Mouse (Mus musculus): ENCODE results near the gene Plcz1.

Gene Plcz1

GRCm38 (mm10) chr6:140041357-140041756 lies at the start of gene Plcz1:
Gene Plcz1, minus strand, starts transcription at chr6:140041457.
- DNase-seq (ENCODE audit: low spot score) = no peak

DNA sequence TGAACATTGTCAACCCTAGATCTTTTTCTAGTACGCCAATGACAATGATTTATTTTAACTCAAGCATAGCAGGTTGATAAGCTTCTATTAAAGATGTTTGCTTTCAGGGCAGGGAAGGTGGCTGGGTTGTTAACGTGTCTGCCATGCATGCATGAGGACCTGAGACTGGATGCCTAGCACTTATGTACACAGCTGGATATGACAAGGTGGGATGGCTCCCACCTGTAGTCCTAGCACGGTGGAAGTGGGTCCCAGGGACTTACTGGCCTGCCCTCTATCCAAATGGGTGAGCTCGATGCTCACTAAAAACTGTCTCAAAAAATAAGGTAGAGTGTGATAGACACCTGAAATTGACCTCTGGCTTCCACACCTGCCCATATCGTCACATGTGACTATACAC lies 48.6 kb upstream of the Plcz1 start:
- DNase-seq (ENCODE audit: low spot score) = no peak

DNA sequence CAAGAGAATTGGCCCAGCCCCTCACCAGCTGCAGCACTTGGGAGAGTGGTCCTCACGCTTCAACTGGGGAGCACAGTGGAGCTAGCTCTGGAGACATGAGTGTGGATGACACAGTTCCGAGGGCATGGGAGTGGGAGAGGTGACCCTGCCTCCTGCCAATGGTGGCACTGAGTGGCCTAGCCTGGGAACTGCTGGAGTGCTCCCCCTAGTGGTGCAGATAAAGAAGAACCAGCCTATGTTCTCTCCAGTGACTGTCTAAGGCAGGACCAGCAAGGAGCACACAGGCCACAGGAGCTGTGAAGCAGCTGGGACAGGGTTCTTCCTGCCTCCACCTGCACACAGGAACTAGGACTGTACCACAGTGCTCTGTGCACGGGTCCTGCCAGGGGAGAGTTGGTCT lies 40.5 kb upstream of the Plcz1 start:
- DNase-seq (ENCODE audit: low spot score) = no peak

- no peak for DNase-seq (ENCODE audit: low spot score)
Observed at GRCm38 (mm10) chr6:140080933-140081332, 39.7 kb upstream of the Plcz1 start.

- no peak for DNase-seq (ENCODE audit: low spot score)
Observed at GRCm38 (mm10) chr6:140069177-140069576, 27.9 kb upstream of the Plcz1 start.

GRCm38 (mm10) chr6:140054271-140054928 lies 13.1 kb upstream of the Plcz1 start:
- no peak for DNase-seq (ENCODE audit: low spot score)

DNA sequence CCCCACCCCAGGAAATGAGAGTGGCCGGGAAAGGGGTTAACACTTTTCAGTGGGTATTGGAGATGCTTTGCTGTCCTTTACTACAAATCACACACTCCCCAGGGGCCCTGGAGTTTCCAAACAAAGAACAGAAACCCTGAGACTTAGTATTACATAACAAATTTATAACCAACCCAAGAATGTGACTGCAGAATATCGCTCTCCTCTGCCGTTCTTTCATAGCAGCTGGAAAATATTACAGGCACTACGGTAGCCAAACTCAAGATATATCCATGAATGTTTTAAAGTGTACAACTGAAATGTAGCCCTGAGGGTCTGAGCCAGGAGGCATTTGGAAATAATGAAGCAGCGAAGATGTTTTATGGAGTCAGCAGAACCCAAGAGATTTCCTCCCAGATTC lies 10.2 kb upstream of the Plcz1 start:
- no peak for DNase-seq (ENCODE audit: low spot score)

DNA sequence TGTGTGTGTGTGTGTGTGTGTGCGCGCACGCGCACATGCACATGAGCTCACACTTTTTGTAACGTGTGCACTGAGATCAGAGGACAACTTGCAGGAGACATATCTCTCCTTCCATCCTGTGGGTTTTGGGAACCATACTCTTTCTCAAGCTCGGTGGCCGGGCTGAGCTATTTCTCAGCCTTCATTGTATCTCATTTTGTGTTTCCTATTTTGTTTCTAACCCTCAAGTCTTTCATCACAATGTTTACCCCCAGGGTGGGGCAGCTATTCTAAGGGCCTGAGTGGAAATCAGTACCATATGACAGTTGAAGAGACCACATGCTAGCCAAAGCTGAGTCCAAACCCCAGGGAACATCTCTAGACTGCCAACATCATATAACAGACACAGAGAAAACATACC lies 305 bp downstream of the Plcz1 start, which contains the start of gene Capza3:
Capza3 (plus strand) TSS at position 301 of the 400 bp plus-strand sequence.
- DNase-seq (ENCODE audit: low spot score) = no peak

DNA sequence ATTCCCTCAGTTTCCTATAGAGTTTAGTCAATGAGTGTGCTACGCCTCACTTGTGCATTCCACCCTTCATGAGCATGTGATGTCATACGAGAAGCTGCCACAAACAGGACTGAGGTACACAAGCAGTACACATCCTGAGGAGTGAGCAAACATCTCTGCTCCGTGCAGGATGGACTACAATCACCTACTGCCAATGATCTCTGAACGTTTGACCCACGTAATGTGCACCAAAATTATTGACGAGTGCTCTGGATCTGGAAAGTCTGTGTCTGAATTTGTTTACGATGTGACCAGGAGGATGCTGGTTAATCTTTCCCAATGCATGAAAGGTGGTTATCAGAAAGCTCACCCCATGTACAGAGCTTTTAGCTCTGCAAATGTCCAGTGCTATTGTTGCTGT lies 16.9 kb downstream of the Plcz1 start:
- DNase-seq (ENCODE audit: low spot score) = no peak

DNA sequence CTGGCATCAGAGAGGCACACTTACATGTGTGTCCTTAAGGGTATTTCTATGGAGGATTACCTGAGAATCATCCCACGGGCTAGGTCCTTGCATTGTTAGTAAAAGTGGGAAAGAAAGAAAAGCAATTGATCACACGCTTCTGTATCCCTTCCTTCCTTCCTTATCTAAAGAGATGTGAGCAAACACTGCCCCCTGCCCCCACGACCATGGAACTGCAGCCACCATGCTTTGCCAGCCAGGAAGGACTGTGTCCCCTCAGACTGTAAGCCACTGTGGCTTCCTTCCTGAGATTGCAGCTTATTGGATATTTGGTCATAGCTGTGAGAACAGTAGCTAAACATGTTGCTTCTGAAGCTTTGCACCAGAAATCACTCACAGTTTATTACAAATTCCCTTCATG lies 36.1 kb downstream of the Plcz1 start:
- DNase-seq (ENCODE audit: low spot score) = no peak

DNA sequence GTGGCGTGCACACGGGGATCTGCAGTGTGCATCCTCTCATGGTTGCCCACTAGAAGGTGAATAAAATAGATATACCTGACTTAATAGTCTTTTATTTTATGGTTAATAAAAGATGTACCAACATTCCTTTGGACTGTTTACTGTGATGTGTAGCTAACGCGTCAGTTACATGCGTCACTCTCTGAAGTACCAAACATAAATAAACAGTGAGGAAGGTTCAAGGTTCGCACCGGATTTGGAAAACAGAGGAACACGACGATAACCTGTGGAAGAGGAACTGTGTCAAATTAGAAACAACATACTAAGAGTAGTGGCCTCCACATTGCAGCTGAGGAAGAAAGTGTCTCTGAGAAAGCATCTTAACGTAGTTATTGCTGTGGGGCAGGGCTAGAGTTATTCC lies 51.7 kb downstream of the Plcz1 start:
- no peak for DNase-seq (ENCODE audit: low spot score)

- no peak for DNase-seq (ENCODE audit: low spot score)
Observed at GRCm38 (mm10) chr6:139989075-139989474, 52.2 kb downstream of the Plcz1 start.

- no peak for DNase-seq (ENCODE audit: low spot score)
Observed at GRCm38 (mm10) chr6:139986564-139986963, 54.7 kb downstream of the Plcz1 start.

DNA sequence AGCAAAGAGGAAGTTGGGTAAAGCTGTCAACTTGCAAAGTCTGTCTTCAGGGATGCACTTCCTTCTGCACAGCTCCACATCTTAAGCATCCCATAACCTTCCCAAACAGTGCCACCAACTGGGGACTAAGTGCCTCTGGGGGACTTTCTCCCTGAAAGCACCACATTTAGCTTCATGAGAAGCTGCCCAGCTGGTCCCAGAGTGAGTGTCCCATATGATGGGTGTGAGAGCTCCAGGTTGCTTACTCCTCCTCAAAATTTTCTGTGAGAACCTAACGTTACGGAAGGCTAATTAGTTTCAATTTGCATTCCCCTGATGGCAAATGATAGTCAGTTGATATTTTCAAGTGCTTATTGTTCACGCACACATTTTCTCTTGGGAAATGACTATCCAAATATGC lies 57.2 kb downstream of the Plcz1 start:
- DNase-seq (ENCODE audit: low spot score) = peak; percentile 19

DNA sequence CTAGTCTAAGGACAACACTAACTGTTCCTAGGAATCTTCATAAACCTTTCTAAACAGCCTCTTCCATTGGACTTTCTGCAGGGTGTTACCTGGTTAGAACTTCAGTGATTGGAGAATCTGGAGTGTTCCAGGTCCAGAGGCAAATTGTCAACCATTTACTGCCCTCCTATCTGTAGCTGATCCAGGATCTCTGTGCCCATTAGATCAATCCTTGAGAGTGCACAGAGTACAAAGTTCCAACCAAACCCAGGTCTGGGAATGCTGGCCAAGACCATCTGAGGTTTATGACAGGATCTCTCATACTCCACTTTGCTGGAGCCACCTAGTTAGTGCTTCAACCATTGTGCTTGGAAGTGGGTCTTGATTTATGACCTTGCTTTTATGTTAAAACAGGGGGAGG lies 60.2 kb downstream of the Plcz1 start:
- no peak for DNase-seq (ENCODE audit: low spot score)

DNA sequence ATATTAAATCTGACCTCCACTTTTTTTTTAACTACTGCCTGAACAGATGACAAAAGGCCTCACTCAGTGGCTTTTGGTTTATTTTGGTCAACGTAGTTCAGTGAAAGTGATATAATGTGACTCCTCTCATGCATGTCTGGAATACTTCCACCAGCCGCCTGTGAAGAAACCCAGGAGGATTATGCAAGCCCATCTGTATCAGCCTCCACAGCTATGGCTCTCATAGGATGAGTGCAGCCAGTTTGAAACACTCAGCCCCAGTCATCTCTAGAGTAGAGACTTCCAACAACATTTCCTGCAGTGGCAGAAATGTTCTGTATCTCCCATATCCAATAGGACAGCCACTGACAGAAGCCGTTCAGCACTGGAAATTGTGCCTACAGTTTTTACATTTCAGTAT lies 63.1 kb downstream of the Plcz1 start:
- DNase-seq (ENCODE audit: low spot score) = no peak

GRCm38 (mm10) chr6:139974668-139975067 lies 66.6 kb downstream of the Plcz1 start:
- no peak for DNase-seq (ENCODE audit: low spot score)

DNA sequence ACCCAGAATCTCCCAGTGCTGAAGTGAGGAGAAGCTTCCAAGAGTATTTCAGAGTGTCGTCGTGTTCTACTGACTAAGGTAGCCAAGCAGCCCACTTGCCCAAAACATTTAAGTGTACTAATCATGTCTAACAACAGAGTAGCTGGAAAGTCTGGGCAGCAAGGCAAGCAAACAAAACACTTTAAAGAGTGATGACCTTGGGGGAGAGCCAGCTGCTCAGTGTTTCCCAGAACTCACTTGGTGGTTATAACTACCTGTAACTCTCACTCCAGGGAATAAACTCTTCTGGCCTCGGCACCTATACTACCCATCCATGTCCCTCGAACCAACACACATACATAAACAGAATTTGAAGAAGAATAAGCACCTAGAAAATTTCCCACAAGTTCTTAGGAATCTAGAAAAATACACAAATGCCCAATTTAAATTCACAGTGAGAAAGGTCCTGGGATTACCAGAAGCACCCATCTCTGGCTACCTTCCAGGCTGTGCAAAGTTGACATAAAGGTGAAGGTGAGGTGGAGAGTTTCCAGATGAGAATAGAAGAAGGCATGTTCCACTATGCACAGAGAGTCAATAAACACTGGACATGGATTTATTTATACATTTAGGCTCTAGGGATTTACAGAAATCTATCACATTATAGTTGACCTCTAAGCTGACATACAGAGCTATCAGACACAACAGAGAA lies 69.5 kb downstream of the Plcz1 start:
- no peak for DNase-seq (ENCODE audit: low spot score)

GRCm38 (mm10) chr6:139966684-139967083 lies 74.6 kb downstream of the Plcz1 start:
- no peak for DNase-seq (ENCODE audit: low spot score)

GRCm38 (mm10) chr6:139964895-139965294 lies 76.4 kb downstream of the Plcz1 start:
- DNase-seq (ENCODE audit: low spot score) = no peak

DNA sequence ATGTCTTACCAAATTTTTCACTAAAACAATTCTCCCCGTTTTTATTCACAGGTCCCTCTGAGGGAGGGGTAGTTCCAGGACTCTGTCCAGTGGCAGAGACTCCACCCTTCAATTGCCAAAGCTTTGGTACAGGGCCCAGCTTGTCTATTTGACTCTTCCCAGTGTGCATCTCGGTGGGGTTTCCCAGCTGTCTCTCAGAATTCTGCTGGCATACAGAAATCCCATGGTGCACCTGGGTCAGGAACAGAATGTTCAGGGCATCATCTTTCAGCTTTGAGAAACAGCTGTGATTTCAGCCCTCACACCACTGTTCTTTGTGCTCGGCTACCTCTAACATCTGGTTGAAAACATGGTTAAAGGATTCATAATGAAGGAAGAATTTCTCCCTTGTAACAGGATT lies 77.5 kb downstream of the Plcz1 start:
- DNase-seq (ENCODE audit: low spot score) = no peak

DNA sequence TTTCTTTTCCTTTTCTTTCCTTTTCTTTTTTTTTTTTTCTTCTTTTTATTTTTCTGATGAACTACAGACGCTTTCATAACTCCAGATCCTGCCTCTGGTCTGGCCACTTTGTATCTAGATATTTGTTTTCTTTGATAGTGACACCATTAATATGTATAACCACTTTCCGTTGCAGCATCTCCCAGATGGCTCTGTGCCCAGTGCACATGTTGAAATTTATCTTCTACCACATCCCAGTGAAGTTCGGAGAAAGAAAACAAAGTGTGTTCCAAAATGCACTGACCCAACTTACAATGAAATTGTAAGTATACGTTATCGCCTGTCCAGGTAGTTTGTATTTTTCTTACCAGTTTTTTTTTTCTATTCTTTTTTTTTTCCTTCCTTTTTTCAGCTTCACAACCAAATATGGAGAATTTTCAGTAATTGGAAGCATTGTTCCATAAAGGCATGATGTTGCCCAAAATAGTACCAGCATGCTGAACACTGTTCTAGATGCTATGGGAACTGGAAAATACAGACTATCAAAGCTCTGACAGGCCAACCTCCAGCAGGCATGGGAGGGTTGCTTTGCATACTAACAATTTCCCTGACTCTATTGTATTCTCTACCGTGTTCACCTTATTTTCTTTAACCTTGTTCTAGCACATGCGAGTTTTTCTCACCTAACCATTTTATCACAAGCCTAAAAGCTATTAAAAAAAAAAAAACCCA lies 83.6 kb downstream of the Plcz1 start:
- no peak for DNase-seq (ENCODE audit: low spot score)

GRCm38 (mm10) chr6:139953596-139953995 lies 87.7 kb downstream of the Plcz1 start:
- no peak for DNase-seq (ENCODE audit: low spot score)

Data from layer of hippocampus, adult 11-12 months (tissue).